Mouse (Mus musculus) spleen, postnatal 14 days (tissue): ENCODE measurements around the gene Ncoa4.
"Not testable (repeated sequence)": the region's sequence is repeated elsewhere in the genome, so short reads cannot be mapped to it uniquely, and the experiment has no call there.

Source experiments
- DNase-seq, 2 experiments: peaks; one replicate each; pipeline ENCODE4 v3.0.0; 2021 to 2022; ENCODE audit warnings: low spot score in 2 of 2

The Ncoa4 gene

DNA sequence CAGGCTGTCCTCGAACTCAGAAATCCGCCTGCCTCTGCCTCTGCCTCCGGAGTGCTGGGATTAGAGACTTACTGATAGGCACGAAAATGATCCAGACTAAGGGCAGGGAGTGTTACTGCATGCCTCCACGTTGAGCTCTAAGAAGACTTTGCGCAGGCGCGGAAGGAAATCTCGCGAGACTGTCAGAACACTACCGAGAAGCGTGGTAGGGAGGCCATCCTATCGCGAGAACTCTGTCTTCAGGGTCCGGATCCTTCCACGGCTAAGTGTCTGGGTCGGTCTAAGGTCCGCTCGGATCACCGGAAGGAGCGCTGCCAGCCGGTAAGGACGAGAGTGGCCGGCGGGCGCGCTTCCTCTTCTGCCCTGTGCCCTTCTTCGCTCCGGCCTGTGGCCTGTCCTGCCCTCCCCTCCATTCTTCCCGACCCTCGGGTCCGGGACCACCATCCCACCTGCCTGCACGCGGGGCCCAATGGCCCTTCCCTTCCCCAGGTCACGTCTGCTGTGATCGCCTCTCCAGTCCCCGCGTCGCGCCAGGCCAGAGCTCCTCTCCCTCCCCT lies at the start of gene Ncoa4:
TSS of gene Ncoa4 (plus strand) at position 176 of the 557 bp plus-strand sequence.
- peak; percentile 98 for DNase-seq

DNA sequence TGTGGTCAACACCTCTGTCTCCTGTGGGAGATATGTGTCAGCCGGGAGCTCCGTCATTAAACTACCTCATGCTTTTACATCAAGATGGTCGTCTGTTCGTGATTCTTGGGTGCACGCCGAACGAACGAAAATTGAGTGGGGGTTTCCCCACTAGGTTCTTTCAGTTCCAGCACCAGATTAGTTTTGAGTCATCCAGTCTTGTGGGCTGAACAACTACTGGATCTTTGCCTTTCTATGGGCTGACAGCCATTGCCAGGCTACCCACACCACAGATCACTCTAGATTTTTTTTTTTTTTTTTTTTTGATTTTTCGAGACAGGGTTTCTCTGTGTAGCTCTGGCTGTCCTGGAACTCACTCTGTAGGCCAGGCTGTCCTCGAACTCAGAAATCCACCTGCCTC lies 47.5 kb upstream of the Ncoa4 start:
- not testable (repeated sequence) for DNase-seq

DNA sequence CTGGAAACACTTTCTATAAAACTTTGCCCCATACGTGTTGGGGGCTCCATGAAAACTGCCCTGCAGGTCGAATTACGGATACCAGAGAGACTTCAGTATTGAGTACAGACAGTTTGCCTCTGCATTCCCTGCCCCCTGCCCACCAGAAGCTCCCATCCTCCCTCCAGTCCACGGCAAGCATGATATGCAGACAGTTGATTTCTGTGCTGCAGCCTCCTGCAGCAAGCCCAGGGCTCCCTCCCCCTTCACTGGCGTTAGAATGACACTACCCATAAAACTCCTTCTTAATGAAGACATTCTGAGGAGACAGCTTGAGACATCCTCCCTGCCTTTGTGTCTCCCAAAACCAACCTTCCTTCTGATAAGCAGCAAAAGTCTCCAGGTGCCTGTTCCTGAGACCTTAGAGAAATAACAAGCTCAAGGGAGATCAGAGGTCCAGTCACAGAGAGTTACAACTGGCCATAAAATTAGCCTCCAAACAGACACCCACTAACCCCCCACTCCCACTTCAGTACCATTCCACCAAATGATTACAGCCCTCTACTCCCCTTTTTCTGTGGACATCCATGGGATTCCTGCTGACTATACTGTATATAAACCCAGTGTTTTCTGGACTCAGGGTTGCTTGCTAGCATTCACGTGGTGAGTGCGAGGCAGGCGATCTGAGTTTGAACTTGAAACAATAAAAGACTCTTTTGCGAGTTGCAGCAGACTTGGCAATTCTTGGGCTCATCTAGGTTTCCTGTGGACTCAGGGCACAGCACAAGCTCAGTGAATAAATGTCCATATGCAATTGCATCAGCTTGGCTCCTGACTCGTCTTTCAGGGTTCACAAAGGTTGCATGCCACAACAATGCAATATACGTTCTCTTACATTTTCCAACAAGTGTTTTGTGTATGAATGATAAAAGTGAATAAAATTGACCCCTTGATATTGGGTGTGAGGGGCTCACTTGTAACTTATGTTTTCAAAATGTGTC lies 38.4 kb upstream of the Ncoa4 start:
- no peak for DNase-seq

DNA sequence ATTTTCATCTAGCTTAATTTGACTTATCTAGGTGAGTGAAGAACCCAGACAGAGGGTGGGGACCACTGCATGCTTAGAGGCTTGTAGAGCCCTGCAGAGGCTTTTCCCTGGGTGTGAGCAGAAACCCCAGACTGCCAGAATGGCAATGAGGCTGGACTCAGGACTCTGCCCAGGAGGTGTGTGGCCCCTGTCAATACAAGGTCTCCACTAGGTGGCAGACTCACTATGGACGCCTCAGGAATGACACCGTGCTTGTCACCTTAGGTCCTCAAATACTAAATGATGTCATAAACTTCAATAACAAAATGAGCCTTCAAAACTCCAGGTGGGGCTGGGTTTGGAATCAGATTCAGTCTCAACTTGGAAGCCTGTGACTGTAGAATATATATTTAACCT lies 37.7 kb upstream of the Ncoa4 start:
- DNase-seq = peak; percentile 15 to 45

DNA sequence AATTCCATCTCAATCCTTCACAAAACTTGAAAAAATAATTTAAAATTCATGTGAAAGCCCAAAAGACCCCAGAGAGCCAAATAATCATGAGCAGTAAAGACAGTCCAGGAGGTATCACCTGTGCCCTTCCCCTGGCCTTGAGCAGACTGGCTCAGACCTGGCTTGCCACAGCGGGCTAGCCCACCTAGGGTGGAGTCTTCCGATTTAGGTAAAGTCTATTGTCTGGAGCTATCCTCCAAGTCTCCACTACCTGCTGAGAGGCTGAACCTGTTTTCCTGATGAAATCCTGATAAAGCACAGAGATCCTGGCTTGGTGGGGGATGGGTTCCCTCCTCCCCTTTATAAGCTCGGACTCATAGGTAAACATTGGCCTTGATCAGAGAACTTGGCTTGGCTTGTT lies 35.4 kb upstream of the Ncoa4 start:
- DNase-seq = no peak

DNA sequence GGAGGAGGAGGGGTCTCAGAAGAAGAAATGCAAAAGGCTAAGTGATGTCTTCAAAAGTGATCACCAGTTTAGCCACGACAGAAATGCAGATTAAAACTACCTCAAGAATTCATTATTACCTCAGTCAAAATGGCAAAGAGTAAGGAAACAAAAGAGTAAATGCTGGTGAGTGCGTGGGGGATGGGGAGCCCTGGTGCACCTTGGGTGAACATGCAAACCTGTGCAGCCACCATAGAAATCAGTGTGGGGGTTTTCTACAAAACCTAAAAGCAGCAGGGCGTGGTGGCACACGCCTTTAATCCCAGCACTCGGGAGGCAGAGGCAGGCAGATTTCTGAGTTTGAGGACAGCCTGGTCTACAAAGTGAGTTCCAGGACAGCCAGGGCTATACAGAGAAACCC lies 34.4 kb upstream of the Ncoa4 start:
- DNase-seq = not testable (repeated sequence)

DNA sequence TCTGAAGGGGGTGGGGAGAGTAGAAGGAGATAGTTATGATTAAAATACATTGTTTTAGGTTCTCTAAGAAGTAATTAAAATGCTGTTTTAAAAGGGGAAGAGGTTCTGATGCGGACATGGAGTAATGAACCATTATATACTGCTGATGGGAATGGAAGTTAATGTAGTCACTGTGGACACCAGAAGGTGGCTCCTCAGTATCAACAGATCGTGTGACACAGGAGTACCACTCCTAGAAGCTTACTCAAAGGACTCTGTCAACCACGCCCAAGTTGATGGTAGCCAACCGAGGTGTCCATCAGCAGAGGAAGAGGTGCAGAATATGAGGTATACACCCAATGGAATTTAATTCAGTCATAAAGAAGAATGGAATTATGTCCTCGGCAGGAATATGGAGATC lies 31.3 kb upstream of the Ncoa4 start:
- DNase-seq = no peak

DNA sequence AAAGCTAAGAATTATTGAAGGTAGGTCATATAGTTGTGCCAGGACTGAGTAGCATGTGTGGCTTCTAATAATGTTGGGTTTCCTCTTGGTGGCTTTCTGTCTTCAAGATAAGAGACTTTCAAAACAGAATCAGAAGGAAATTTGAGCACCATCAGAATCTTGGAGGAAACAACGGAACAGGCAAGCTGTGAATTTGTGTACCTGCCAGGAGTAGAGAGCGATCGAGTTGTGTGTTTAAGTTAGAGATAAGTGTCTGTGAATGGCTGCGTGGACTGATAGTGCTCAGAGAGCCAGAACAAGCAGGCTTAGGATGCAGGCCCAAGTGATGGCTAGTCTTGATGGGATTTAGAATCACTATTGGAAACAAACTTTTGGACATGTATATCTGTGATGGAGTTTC lies 27.8 kb upstream of the Ncoa4 start:
- no peak for DNase-seq

DNA sequence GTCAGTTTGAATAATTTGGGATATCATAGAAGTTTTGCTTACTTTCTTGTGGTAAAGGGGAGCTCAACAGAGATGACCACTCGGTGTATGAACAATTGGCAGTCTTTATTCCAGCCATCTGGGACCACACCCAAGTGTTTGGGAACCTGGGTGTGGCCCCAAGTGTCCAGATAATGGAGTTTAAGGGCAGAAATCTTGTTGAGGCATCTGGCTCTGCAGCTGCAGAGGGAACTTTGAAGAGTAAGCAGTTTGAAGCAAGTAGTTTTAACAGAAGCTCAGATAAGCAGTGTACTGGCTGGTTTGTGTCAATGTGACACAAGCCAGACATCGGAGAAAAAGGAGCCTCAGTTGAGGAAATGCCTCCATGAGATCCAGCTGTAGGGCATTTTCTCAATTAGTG lies 25.4 kb upstream of the Ncoa4 start:
- DNase-seq = no peak

DNA sequence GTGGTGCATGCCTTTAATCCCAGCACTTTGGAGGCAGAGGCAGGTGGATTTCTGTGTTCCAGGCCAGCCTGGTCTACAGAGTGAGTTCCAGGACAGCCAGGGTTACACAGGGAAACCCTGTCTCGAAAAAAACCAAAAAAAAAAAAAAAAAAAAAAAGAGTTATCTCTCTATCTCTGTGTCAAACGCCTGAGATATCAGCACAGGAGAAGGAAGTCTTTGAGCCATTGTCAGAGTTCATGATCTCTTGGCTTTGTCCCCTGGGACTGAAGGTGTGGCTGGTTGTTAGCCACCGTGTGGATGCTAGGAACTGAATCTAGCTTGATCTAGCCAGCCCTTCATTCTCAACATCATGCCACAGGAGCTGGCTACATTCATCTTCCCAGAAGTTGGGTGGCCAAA lies 23.2 kb upstream of the Ncoa4 start:
- DNase-seq = not testable (repeated sequence)

DNA sequence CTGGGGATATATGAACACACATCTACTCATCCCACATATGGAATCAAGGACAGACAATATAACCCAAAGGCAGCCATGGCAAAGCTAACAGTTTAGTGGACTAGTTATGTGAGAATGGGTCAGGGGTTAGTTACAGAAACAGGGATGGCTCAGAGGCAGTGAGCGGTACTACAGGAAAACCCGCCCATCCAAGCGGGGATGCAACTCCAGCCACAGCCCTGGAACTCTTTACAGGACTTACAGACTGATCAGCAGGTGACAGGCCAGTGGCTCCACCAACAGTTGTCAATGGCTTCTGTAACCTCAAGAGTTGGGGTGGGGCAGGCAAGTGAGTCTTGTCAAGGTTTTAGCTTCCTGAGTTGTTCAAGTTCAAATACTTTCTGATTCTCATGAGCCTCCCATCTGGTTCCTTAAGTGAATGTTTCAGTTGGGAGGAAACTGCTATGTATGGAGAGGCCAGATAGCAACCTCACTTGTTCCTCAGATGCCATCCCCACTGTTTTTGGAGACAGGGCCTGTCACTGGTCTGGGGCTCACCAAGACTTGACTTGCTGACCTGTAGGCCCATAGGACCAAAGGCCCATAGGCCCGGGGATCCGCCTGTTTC lies 19.2 kb upstream of the Ncoa4 start:
- no peak for DNase-seq

DNA sequence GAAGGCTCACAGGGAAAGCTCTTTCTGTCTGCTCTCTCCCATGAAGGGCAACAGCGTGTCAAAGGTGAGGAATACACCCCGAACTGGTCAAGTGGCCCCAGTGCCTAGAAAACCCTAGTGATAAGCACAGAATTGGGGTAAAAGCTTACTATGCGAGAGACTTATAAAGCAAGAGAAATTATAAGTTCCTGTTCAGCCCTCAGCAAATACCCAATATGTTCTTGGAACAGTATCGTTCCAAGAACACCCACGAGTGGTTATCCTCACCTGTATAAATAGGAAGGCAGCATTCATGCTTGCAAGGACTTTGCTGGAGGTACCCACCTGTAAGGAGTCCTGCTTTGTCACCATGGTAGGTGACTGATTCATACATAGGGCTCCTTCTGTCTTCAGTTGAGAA lies 17.9 kb upstream of the Ncoa4 start, which contains the start of gene Msmb:
TSS of gene Msmb (plus strand) at position 301 of the 400 bp plus-strand sequence.
- no peak for DNase-seq

DNA sequence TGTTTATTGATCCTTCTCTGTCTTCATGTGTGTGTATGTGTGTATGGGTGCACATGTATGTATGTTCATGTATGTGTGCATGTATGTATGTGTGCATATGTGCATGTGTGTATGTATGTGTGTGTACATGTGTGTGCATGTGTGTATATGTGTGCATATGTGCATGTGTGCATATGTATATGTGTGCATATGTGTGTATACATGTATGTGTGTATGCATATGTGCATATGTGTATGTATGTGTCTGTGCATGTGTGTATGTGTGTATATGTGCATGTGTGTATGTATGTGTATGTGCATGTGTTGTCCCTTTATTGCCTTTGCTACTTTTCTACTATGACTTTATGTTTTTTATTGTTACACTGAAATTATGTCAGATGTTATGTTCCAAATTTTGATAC lies 14.9 kb upstream of the Ncoa4 start:
- no peak for DNase-seq

DNA sequence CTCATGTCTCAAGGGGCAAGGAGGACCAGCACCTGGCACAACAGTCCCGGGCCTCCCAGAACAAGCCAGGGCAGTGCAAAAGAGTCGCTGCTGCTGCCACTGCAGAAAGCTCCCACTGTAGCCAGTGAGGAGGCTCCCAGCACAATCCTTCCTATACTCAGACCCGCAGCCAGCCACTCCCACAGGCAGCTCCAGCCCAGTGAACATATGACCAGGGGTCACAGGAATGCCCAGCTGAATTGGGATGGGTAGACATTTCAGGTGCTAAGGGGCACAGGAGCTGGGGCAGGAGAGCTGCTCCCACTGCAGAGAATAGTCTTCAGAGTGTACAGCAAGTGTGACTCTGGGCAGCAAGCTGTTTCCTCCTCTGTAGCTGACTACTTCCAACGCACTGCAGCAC lies 14.3 kb upstream of the Ncoa4 start:
- DNase-seq = no peak

DNA sequence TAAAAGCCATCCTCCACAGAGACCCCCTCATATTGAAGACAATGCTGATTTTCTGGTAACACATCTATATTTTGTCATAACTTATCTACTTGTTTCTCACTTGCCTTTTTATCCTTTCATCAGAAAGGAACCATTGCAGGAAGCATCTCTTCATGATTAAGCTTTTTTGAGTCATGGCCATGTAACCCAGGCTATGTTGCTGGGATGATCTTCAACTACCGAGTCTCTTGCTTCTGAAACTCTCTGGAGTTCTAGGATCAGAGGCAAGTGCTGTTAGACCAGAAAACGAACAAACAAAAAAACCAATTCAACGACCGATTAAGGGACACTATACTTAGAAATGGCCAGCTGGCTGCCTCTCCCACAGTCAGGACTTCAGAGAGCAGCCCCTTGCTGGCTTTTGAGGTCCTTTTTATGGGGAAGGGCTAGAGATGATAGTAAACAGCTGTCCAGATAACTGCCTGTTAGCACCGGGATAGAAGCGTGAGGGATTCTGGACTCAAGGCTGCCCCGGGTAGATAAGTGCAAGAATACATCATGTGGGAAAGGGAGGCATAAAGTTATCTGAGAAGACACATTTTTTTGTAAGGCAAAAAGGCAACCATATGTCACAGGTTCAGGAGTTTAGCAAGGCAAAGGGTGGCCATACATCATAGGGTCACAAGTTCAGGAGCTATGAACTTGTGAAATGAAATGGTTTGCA lies 13.7 kb upstream of the Ncoa4 start:
- DNase-seq = peak; percentile 21 to 36

DNA sequence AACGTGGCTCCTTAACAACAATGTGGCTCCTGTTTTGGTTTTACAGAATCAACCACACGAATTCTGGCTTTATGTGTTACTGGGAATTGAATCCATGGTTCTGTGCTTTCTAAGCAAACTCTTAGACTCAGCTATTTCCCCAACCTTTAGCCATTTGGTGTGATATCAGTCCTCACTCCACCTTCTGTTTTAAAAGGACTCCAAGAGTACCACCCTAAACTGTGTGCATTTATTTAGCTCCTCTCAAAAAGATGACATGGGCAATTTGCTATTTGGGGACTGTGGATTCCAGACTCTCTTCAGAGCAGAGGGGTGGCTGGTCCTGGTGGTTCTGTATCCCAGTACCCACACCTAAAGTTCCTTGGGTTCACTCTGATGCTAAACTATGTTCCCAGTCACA lies 13.1 kb upstream of the Ncoa4 start:
- no peak for DNase-seq

DNA sequence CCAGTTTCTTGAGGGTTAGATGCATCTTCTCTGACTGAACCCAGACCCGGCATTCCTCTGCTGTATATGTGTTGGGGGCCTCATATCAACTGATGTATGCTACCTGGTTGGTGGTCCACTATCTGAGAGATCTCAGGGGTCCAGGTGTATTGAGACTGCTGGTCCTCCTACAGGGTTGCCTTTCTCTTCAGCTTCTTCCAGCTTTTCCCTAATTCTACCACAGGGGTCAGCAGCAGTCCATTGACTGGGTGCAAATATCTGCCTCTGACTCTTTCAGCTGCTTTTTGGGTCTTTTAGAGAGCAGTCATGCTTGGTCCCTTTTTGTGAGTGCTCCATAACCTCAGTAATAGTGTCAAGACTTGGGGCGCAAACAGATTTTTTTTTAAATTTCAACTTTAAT lies 8.8 kb upstream of the Ncoa4 start:
- no peak for DNase-seq

DNA sequence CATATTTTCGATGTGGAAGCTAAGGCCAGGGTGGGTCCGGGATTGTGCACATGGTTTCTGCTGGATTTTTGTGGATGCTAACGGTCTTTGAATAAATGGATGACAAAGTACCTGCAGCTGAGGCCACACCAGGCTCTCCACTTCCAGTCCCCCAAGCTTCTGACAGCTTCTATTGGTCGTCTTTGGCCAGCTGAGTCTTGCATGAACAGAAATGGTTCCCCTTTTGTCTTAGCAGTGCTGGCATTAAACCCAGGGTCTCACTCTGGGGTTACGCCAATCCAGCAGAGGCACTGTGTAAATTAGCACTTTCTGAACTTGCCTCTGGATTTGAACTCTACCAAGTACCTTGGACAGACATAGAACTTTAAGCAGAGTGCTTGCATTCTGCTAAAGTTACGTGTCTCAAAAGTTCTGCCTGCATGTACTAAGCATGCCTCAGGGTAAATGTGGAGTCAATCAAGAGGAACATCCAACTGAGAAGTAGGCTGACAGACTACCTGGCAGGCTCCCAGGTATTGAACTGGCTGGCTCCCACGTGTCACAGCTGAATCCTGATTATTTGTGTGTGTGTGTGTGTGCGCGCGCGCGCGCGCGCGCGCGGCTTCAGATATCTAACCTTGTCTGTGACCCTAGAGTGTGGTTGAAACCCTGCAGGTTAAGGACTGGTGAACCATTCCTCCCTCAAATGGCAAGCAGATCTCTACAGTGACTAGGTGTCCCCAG lies 7.3 kb upstream of the Ncoa4 start:
- DNase-seq = no peak

DNA sequence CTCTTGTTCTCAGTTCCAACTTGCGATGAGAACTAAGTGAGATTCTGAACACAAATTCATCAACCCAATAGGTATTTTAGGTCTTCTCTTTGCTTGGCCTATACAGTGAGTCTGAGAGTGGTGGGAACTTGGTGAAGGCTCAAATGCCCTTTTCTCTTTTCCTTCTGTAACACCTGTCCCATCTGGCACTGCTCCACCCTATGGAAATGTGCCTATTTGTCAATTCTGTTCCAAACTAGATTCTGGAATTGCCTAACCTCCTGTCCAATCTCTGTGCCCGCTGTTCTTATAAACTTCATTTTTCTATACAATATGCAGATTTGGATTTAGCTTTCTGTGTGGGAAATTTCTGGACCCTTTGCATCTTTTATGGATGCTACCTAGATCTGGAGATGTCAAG lies 6.5 kb upstream of the Ncoa4 start:
- no peak for DNase-seq

DNA sequence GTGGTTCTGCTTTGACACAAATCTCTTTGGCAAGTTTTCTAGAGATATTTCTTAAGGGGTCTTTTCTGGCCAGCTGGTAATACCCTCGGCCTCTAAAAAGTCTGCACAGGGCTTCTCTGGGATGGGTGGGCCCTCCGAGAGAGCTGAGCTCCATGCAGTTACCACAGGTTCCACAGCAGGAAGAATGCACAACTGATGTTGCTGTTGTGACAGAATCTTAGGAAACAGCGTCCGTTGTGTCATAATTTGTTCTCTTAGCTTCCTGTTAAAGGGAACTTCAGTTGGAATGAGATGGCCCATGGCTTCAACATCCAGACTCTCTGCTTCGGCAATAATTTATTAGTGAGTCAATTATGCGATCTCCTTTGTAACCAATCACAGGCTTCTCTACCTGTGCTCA lies 4.9 kb upstream of the Ncoa4 start:
- DNase-seq = no peak

DNA sequence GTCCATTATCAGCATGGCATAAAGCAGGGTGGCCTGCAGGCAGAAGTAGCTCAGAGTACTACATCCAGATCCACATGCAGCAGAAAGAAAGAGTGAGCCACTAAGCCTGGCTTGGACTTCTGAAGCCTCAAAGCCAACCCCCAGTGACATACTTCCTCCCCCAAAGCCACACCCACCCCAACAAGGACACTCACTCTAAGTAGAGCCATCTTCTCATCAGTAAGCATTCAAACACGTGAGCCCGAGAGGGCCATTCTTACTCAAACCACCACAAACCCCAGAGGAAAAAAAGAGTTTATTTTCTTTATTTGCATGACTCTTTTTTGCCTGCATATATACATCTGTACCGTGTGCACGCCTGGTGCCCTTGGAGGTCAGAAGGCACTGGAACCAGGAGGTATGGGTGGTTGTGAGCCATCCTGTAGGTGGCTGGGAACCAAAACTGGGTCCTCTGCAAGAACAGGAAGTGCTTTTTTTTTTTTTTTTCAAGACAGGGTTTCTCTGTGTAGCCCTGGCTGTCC lies 455 bp upstream of the Ncoa4 start:
- no peak for DNase-seq
